Mouse (Mus musculus): ENCODE results near the gene Hmgcll1. TPM values are rescaled to one million over a fixed set of nuclear protein-coding genes. Genes with fewer than 3 reads are reported as not detected.
A peak's percentile ranks its signal among the peaks of the same experiment; 100 is the strongest.

Gene Hmgcll1
- total and polyA plus RNA-seq, 3 experiments: 0.12 to 0.18 TPM; not detected in 1

DNA sequence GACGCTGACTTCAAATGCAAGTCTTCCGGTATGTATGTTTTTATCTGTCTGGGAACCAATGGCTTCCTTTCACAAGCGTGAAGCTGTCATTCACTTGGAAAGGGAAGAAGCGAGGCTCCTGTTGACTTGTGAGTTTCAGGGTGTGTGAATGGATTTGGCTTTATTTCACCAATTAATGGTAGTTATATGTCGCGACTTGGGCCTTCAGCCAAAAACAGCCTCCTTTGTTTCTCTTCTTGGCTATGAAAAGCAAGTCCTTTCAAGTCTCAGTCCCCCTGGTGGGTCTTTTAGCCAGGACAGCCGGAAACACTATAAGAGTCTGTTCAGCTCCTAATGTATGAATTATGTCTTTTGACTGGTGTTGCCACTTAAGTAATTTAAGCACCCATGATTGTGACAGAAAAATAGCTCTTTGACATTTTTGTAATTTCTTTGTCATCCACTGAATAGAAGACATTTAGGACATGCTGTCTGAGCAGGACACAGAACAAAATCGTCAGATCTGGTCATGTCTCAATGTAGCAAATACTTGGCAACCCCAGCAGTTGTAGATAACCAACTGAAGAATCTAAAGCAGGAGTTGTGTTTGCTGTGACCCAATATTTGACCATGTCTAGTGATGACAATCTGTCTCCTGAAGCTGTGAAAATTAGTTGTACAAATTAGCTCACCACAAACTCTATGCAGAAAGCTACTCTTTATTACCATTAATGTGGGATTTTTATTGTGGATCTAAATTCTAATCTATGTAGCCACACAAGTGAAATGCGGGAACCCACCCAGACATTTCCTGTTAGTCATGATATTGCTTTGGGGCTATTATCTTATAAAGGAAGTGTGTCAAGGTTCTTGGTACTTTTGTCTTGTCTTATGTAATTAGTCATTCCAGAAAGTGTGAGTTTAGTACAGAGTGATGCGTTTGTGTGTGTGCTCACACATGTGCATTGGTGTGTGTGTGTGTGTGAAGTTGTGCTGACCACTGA, 13.5 kb upstream of the Hmgcll1 start:
- H3K79me2 ChIP-seq (replicated peaks; ENCODE audit: control insufficient read depth, insufficient read depth, low read length): no peaks in the 10 kb centered on the region
- H3K27me3 ChIP-seq (ENCODE audit: control insufficient read depth, insufficient read depth, low read length): no peaks in the 10 kb centered on the region
- no peaks in the 10 kb centered on the region; the same call in none of the 2 replicates for H3K4me1 ChIP-seq (ENCODE audit: control insufficient read depth, insufficient read depth, low read length)
- TF ChIP-seq CTCF (IDR thresholded peaks at IDR 0.05) (0 out of 2 replicates have a peak, but pooled peaks have one; percentile 8), POLR2A (IDR thresholded peaks at IDR 0.05; ENCODE audit: insufficient read depth, low read depth, low read length) (no peak)
- intact Hi-C loops (cut with DNase I): no loop called here
- WGBS: 44% methylated on average over 10 of the region's 10 CpGs
- H3K27ac ChIP-seq: no peak overlapping the region
- peaks cover 3% of the 10 kb centered on the region for H3K36me3 ChIP-seq (ENCODE audit: control insufficient read depth, insufficient read depth, low read length)
- no peak overlapping the region for H3K4me3 ChIP-seq
- DNase-seq: no peak
- no peak overlapping the region for H3K9ac ChIP-seq (ENCODE audit: low read depth, low read length)

DNA sequence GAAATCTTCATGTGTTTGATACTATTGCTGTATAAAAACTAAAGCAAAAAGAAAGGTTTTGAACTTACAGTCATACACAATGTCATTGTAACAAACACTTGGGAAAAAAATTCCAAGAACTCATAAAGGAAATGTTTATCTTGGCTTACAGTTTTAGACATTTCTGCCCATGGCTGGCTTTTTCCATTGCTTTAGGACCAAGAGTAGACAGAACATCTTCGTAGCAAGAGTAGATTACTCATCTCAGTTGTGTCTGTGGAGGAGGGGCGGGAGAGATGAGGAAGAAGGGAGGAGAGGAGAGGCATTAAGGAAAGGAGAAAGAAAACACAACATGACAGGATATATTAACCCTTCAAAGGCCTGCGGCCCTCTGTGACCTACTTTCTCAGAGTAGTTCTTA, 11.6 kb upstream of the Hmgcll1 start:
- 74% methylated on average over 3 of the region's 3 CpGs for WGBS
- intact Hi-C loops (cut with DNase I): no loop called here

DNA sequence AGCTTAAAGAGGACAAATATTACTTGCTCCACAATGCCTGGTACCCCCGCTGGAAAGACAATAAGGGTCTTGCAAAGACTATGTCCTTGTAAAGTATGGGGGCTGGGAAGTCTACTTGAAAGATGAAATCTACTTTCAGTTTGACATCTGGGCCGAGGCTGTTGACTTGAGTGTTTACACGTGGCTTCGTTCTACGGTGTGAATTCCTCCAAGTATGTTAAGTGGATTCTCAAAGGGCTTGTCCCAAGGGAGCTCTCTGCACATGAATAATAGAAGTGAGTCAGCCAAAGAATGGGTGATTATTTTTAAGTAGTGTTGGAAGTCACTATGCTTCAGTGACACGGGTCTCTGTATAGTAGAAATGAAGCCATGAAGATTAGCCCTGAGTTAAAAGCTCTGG, 11.0 kb upstream of the Hmgcll1 start:
- H3K36me3 ChIP-seq (ENCODE audit: control insufficient read depth, insufficient read depth, low read length): peaks cover 3% of the 10 kb centered on the region

More for the DNA sequence above, 11.6 kb upstream of the Hmgcll1 start:
- H3K27me3 ChIP-seq (ENCODE audit: control insufficient read depth, insufficient read depth, low read length): no peaks in the 10 kb centered on the region
- H3K4me3 ChIP-seq: no peak overlapping the region
- no peak for DNase-seq
- no peaks in the 10 kb centered on the region for H3K79me2 ChIP-seq (replicated peaks; ENCODE audit: control insufficient read depth, insufficient read depth, low read length)
- H3K27ac ChIP-seq: peak overlapping the region; percentile 10; the same call in 1 of the 2 replicates
- no peak overlapping the region for H3K9ac ChIP-seq (ENCODE audit: low read depth, low read length)
- no peaks in the 10 kb centered on the region; the same call in none of the 2 replicates for H3K4me1 ChIP-seq (ENCODE audit: control insufficient read depth, insufficient read depth, low read length)
- TF ChIP-seq EP300 (IDR thresholded peaks at IDR 0.05; ENCODE audit: insufficient read depth, low read depth, low read length) (no peak), CTCF (IDR thresholded peaks at IDR 0.05) (no peak), POLR2A (IDR thresholded peaks at IDR 0.05; ENCODE audit: insufficient read depth, low read depth, low read length) (no peak)
- H3K36me3 ChIP-seq (ENCODE audit: control insufficient read depth, insufficient read depth, low read length): peaks cover 3% of the 10 kb centered on the region

DNA sequence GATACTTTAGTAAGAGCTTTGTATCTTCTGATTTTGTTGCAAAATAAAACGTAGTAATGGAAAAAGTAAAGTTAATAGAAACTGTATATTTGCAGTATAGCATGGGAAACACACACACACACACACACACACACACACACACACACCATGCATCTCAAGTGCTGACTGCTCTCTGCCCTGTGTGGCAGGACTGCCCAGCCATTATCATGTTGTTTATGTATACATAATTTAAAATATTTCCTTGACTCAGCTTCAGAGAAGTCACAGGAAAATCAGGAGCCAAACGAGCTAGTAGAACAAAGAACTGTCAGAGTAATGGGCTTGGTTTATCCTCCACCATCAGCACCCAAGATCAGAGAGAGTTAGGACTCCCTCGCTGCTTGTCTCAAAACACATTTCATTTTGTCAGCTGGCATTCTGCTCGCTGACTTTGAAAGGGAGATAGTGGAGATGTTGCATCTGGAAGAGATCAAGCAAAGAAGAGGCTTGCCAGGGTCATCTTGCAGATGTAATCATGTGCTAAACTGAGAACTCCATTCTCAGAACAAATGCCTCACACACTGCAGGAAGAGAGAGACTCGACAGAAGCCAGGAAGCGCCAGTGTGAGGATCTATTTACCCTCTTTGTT, 7.2 kb upstream of the Hmgcll1 start:
- H3K4me1 ChIP-seq (ENCODE audit: control insufficient read depth, insufficient read depth, low read length): no peaks in the 10 kb centered on the region; the same call in none of the 2 replicates
- no peak for DNase-seq
- WGBS: 41% methylated on average over 6 of the region's 6 CpGs
- H3K27ac ChIP-seq: no peak overlapping the region
- H3K9ac ChIP-seq (ENCODE audit: low read depth, low read length): no peak overlapping the region
- H3K4me3 ChIP-seq: no peak overlapping the region
- no peaks in the 10 kb centered on the region for H3K27me3 ChIP-seq (ENCODE audit: control insufficient read depth, insufficient read depth, low read length)
- H3K36me3 ChIP-seq (ENCODE audit: control insufficient read depth, insufficient read depth, low read length): peaks cover 3% of the 10 kb centered on the region
- TF ChIP-seq POLR2A (IDR thresholded peaks at IDR 0.05; ENCODE audit: insufficient read depth, low read depth, low read length) (no peak), CTCF (IDR thresholded peaks at IDR 0.05) (no peak), EP300 (IDR thresholded peaks at IDR 0.05; ENCODE audit: insufficient read depth, low read depth, low read length) (no peak)
- intact Hi-C loops (cut with DNase I): no loop called here
- H3K79me2 ChIP-seq (replicated peaks; ENCODE audit: control insufficient read depth, insufficient read depth, low read length): no peaks in the 10 kb centered on the region

More for the DNA sequence above, 11.0 kb upstream of the Hmgcll1 start:
- TF ChIP-seq CTCF (IDR thresholded peaks at IDR 0.05) (no peak), POLR2A (IDR thresholded peaks at IDR 0.05; ENCODE audit: insufficient read depth, low read depth, low read length) (no peak), EP300 (IDR thresholded peaks at IDR 0.05; ENCODE audit: insufficient read depth, low read depth, low read length) (no peak)
- WGBS: 19% methylated on average over 6 of the region's 6 CpGs
- Histone ChIP-seq H3K79me2 (replicated peaks; ENCODE audit: control insufficient read depth, insufficient read depth, low read length) (no peaks in the 10 kb centered on the region), H3K4me3 (no peak overlapping the region), H3K9ac (ENCODE audit: low read depth, low read length) (no peak overlapping the region), H3K27me3 (ENCODE audit: control insufficient read depth, insufficient read depth, low read length) (no peaks in the 10 kb centered on the region), H3K27ac (peak overlapping the region; percentile 10; the same call in 1 of the 2 replicates), H3K4me1 (ENCODE audit: control insufficient read depth, insufficient read depth, low read length) (no peaks in the 10 kb centered on the region; the same call in none of the 2 replicates)
- peak in 1 of 2 experiments; percentile 29 for DNase-seq
- intact Hi-C loops (cut with DNase I): no loop called here

DNA sequence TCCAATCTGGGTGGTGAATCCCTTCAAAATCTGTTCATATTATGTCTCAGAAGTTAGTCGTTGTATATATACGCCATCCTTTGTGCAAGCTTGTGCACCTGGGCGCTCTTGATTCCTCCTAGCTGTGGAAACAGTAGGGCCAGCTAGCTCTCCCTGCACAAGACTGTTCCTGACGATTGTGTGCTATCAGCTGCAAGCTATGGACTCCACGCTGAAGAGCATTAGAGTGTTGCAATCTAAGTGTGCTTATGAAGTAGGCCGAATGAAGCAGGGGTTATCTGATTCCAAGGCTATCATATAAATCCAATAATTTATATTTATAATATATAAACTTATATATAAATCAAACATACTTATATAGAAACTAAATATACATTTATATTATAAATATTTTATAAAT, 866 bp upstream of the Hmgcll1 start:
- H3K4me1 ChIP-seq (ENCODE audit: control insufficient read depth, insufficient read depth, low read length): peaks cover 2% of the 10 kb centered on the region; the same call in 1 of the 2 replicates
- no peak for DNase-seq
- H3K4me3 ChIP-seq: no peak overlapping the region
- TF ChIP-seq EP300 (IDR thresholded peaks at IDR 0.05; ENCODE audit: insufficient read depth, low read depth, low read length) (no peak), POLR2A (IDR thresholded peaks at IDR 0.05; ENCODE audit: insufficient read depth, low read depth, low read length) (no peak), CTCF (IDR thresholded peaks at IDR 0.05) (no peak)
- H3K36me3 ChIP-seq (ENCODE audit: control insufficient read depth, insufficient read depth, low read length): no peaks in the 10 kb centered on the region
- H3K79me2 ChIP-seq (replicated peaks; ENCODE audit: control insufficient read depth, insufficient read depth, low read length): no peaks in the 10 kb centered on the region
- no peak overlapping the region for H3K27ac ChIP-seq
- H3K9ac ChIP-seq (ENCODE audit: low read depth, low read length): no peak overlapping the region
- 95% methylated on average over 6 of the region's 6 CpGs for WGBS
- no peaks in the 10 kb centered on the region; the same call in 1 of the 2 replicates for H3K27me3 ChIP-seq (ENCODE audit: control insufficient read depth, insufficient read depth, low read length)
- intact Hi-C loops (cut with DNase I): no loop called here
